Mouse (Mus musculus) right cerebral cortex, adult 18-20 months (tissue): ENCODE results near the gene Cpt1c.
A peak's percentile ranks its signal among the peaks of the same experiment; 100 is the strongest.

Experiments used
- DNase-seq: peaks from one replicate; pipeline ENCODE4 v3.0.0; 2022; ENCODE audit warnings: mixed read lengths

Cpt1c gene

DNA sequence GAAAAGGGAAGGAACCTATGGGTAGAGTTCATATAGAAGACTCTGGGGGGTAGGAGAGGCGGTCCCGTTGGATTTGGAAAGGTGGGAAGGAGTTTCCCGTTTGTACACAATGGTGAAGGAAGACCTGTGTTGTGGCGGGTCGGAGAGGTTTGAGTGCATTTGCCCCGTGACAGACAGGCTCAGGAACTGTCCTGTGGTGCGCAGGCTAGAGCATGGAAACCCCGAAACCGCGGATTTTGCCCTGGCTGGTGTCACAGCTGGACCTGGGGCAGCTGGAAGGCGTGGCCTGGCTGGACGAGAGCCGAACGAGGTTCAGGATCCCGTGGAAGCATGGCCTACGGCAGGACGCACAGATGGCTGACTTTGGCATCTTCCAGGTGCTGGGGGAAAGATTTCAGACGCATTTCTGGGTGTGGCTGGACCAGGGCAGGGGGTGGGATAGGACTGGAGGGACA, 23.9 kb upstream of the Cpt1c start, which contains the start of gene Bcl2l12:
Gene Bcl2l12, minus strand, starts transcription at position 212 of the 455 bp plus-strand sequence.
- DNase-seq: no peak

DNA sequence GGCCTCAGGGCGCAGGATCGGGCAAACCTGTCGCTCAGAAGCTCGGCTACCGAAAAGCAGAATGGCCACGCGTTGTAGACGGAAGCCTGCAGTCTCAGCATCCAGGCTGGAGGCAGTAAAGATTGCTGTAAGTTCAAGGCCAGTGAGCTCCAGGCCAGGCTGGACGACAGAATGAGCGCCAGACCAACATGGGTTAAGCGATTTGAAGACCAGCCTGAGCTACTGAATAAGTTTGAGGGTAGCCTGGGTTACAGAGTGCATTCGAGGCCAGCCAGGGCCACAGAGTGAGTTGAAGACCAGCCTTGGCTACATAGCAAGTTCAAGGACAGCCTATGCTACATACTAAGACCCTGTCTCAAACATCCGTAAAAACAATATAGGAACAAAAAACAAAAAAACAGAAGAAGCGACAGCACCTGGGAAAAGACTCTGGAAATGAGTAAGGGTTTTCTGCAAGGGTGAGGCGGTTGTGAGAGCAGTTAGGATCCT, 23.3 kb upstream of the Cpt1c start:
- no peak for DNase-seq

DNA sequence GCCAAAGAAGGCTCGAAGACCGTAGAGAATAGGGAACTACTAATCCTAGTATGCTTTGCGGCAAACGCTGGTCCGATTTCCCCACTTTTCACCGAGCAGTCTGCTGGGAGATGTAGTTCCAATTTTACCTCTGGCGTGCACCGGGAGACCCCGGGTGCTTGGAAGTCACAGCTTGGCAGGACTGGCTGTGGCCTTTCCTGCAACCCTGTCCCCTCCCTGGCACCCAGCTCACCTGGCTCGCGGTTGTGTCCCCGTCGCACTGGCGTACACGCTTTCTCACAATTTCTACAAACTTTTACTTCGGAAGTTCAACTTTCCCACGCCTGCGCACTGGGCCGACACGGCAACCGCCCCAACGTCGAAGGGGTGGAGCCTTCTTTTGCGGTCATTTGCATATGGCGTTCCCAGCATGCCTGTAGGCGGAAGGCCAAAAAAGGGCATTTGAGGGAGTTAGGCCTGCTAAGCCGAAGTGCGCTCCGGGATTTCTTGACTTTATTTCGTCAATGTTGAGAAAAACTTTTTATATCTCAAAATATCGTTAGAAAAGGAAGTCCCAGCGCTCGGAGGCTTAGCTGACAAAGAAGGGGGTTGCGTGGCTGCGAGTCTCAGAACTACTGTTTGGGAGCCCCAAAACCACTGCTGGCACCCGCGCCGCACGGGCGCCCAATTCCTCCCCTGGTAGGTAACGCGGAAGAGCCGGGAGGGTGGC, 22.7 kb upstream of the Cpt1c start, which contains the start of gene Irf3:
Gene Irf3, plus strand, starts transcription at position 418 of the 709 bp plus-strand sequence.
- peak; percentile 96 for DNase-seq

DNA sequence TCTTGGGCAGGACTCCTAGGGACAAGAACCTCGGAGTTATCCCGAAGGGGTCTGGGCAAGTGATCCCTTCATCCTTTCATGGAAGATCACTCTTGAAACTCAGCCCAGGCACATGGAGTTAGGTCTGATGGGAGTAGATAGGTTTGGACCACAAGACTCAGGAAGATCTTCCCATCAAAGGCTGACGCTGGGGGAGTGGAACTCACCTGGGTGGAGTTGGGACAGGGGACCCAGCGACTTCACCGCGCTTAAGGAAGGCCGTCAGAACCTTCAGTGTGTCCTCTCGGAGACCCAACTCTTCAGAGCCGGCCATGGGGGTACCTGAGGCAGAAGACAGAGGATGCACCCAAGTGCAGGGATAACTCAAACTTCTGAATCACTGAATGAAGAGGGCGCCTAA, 22.0 kb upstream of the Cpt1c start:
- DNase-seq: no peak

DNA sequence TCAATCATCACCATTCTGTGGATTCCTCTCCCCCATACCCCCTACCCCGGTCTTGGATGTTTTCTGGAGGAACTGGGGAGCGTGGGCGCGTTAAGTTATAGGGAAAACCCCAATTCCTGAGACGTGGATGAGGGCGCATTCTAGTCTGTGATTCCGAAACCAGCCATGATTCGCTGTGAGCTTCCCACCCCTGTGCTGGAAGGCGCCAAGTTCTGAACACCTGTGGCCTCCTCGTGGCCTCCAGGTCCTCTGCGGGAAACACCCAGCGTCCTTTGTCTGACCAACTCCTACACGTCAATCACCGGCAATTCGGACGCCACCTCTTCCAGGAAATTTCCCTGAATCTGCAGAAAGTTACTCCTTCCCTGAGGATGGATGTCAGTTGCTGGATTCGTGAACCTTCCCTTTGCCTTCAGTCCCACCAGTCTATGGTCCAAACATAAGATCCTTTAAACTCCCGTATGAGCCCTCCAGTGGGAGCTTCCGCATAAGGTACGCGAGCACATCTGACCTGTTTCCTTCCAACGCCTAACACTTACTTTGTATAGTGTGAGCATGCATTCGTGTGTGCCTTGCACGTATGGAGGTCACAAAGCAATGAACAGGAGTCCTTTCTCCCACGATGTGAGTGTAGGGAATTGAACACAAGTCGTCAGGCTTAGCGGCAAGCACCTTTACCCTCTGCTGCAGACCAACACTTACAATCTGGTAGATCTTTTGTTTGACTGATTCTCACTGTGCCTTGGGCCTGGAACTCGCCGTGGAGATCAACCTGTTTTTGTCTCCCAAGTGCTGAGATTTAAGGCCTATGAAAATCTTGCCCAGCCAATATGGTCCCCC, 12.4 kb upstream of the Cpt1c start:
- no peak for DNase-seq

DNA sequence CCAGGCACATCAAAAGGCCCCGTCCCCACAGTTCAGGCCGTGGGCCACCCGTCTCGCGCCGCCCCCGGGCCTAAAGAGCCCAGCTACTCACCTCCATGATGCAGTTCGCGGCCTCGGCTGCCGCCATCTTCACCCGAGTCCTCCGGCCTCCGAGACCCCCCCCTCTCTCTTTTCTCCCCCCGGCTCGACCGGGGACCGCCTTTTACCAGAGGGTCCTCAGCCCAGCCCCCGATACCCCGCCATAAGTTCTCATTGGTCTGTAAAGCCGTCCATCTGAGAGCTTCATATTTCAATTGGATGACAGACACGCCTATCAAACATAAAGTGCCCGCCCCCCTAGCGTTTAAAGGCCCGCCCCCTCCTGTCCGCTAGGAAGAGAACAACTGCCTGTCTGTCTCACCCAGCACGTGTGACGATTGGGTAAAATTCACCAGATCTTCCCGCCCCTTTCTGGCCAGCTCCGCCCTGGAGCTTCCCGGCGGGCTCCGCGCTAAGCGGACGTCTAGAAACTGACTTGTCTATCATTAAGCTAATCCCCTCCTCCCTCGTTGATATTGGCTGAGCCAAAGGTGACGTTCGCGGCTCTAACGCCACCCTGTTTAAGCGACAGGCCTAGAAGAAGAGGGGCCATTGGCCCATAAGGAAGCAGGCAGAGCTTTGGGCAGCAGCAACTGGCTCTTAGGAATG, 11.7 kb upstream of the Cpt1c start, which contains the start of gene Prmt1:
Gene Prmt1, minus strand, starts transcription at position 377 of the 687 bp plus-strand sequence.
- DNase-seq: peak; percentile 100

DNA sequence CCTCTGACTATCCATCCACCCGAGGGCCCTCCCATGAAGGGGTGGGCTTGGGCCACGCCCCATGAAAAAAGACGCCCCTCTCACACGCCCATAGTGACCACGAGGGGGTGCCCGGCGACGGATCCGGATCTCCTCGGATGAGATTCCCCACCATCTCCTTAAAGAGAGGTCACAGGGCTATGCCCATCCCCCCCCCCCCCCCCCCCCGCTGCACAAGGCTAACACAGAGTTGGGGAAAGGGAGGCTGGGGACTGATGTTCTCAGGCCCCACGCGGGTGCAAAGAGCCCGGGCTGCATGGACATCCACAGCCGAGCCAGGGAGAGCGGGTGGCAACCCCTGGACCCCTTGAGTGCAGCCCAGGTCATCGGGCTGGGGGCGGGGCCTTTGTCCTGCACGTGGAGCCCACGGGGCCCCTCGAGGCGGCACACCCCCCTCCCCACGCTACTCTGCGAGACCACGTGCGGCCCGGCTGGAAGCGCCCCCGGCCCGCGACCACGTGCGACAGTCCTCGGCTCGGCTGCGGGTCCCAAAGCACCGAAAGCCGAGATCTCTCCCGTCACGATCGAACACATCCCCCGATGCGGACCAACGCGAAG, 11.0 kb upstream of the Cpt1c start:
- peak; percentile 60 for DNase-seq

DNA sequence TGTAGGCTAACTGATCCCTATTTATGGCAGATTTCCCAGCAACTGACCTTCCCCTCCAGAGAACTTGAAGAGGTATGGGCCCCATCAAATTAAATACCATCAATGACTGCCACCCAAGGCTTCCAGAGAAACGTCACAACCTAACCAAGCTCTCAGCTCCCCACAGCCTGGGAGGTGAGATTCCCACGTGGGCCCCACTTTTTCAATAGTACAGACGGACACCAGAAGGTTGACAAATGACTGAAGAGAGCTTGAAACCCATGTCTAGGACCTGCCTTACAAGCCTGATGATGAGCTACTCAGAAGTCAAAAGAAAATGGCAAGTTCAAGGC, 10.1 kb upstream of the Cpt1c start:
- no peak for DNase-seq

DNA sequence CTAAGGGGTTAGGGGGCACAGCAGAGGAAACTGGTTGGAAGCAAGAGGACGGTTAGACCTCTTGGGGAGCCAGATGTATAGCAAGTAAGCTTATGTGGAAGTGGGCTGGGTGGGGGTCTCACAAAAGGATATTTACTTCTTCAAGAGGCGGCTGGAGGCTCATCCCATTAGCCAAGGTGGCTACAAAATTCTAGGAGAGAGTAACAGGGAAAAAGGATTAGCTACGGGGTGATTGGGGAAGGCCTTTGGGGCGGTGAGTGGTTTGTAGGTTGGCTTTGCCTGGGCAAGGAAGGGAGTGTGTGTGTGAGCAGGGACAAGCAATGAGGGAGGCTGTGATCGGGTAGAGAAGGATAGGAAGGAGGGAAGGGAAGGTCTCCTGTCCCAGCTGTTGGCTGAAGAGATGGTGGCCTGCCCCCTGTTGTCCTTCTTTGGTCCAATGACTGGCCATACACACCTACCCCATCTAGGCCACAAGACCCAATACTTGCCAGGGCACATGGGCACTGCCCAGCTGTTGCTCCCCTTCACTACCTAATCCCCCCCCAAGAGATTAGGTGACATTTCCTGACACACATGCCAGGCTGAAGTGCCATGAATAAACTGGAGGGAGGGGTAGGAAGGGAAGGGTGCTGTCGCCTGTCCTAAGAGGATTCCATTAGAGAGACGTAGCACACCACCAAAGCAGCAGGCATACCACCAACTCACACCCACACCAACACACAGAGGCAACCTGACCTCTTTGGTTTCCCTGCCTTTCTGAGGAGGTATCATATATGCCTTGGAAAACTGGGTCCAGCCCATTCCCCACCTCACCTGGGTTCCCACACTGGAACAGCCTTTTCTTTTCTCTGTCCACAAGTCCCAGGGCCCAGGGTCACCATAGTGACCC, 9.5 kb upstream of the Cpt1c start:
- DNase-seq: no peak

DNA sequence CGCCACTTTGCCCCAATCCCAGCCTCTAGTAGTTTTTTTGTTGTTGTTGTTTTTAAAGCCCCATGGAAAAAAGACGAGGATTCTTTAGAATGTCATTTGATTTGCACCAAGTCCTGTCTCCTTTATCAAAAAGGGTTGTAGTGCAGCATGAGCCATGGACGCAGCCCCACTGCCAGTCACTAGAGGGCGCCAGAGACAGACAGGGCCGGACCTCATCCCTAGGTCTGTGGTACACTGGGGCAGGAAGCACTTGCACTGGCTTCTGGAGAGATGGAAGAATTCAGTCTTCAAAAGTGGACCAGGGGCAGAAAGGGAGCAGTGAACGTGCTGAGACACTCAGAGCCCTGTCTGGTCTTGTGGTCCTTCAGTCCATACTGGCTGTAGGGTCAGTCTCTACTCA, 8.4 kb upstream of the Cpt1c start:
- DNase-seq: peak; percentile 76

DNA sequence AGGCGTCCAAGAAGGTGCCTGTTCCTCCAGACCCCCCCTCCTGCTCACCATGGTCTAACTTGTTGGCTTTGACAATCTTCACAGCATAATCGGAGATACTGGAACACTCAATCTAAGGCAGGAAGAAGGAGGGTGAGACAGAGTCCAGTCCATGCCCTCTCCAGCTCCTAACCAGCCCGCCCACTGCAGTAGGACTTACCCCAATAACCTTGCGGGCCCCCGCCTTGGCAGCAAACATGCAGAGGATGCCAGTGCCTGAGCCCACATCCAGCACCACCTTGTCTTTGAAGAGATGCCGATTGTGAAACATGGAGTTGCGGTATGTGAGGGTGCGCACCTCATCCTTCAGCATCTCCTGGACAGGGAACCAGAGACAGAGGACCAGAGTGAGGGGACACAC, 6.9 kb upstream of the Cpt1c start:
- DNase-seq: no peak

DNA sequence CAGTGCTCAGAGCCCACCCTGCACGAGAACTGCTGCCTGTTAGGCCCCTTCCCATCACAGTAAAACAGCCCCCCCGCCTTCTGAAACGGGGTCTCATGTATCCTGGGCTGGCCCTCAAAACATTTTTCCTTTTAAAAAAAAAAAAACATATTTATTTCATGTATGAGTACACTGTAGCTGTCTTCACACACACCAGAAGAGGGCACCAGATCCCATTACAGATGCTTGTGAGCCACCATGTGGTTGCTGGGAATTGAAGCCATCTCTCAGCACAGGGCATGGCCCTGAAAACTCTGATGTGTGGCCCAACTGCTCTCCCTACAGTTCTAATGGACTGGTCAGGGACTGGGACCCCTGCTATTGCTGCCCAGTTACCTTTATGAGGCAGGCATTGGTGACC, 3.6 kb upstream of the Cpt1c start:
- no peak for DNase-seq

DNA sequence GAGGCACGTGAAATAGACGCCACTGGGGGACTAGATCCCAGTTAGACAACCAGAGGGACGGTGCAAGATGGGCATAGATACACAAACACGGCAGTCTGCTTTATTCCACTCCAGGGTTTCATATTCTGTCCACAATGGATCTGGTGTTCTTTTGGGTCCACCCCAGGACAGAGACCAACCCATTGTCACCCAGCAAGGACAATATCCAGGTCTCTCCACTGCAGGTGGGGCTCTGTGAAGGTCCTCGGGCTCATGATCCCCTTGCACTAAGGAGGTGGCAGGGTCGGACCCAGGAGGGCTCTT, 417 bp upstream of the Cpt1c start:
- no peak for DNase-seq

DNA sequence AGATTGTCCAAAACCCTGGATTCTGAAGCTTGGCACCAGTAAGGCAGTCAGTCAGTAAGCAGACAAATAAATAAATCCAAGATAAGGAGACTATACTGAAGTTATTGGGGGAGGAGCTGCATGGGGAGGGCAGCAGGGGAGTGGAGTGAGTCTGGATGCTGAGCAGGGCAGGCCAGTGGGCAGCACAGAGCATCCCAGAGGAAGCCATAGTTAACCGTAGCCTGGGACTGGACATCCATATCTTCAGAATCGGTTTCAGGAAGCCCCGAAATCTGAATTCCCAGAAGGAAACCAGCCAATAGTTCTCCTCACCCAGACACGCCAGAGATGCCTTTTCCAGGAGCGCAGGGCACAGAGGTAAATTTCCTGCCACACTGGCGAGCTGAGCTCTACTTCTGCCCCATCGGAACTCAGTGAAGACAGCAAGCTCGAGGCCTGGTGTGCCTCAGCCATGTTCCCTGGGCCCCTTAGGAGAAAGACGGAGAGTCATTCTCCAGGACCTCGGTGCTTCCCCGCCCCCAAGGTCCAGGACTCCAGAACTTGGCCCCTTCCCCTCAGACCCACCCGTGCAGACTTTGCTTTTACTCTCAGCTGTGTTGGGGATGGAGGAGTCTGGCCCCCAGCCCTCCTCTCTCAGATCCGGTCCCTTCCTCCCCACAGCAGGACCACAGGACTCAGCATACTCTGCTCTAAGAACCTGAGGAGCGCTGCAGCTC, 1.1 kb downstream of the Cpt1c start:
- no peak for DNase-seq

DNA sequence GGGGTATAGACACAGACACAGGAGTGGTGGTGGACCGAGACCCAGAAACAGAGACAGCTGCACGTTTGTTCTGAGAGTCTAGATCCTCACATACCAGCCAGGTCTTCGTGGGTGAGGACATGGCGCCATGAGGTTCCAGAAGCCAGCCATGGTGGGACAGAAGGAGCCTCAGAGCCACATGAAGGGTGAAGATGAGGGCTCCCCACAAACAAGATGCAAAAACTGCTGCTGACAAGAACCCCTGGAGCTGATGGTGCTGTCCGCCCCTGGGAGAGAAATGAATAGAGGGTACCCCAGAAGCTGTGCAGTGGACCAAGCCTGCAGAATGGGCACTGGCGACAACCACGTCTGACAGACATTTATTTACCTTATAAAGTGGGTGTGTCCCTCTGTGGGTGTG, 3.5 kb downstream of the Cpt1c start:
- DNase-seq: no peak

DNA sequence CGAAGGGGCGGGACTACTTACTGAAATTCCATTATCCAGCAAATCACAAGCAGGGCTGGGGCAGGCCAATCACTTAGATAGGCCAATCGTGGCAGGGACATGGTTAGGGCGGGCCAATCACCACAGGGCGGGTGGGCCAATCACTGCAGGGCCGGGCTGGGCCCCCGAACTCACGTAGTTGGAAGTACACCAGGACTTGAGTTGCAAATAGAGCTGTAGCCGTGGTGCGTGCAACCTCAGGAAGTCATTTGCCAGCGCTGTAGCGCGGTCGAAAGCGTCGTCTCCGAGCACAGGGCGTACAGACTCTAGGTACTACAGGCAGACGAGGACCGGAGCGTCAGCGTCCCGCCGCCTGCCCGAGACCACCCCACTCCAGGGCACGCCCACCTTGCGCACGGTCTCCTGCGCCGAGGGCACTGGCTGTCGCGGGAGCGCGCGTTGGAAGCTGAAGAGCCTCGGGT, 4.4 kb downstream of the Cpt1c start:
- peak; percentile 87 for DNase-seq

DNA sequence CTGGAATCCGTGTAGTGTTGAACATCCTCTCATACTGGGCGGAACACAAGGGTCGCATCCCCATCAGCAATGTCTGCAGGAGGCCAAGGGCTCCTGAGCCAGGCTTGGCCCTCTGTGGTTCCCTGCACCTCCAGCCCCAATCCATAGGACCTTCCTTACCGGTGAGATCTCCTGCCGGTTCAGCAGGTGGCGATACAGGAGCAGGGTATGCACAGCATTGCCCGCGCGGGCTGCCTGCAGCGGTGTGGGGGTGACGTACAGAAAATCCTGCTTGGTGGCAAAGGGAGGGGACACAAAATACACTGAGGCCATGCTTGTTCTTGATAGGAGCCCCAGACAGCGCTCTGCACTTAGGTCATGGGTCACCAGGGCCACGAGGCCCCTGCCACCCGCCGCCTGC, 8.0 kb downstream of the Cpt1c start:
- no peak for DNase-seq

DNA sequence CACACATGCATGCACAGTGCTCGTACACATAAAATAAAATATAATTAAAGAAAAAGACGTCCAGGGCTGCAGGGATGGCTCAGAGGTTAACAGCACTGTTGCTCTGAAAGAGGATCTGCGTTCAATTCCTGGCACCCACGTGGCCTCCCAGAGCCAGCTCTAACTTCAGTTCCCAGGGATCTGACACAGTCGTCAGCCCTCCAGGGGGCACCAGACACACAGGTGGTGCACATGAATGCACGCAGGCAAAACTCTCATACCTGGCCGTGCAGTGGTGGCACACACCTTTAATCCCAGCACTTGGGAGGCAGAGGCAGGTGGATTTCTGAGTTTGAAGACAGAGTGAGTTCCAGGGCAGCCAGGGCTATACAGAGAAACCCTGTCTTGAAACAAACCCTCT, 8.7 kb downstream of the Cpt1c start:
- no peak for DNase-seq

DNA sequence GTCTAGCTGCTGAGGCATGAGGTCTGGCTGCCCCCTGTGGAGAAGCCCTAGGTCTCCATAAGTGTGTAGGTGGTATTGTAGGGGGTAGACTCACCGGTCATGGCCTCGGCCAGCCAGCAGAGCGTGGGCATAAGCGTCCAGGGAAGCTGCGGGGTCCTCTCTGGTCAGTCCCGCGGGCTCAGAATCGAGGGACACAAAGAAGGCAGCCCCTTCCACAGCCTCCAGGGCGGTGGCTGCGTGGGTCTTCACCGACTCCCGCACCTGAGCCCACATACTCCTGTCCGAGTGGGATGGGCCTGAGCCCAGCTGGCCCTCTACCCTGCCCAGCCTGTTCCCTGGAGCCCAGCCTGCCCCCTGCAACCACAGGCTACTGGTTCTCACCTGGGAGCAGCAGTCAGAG, 9.7 kb downstream of the Cpt1c start:
- no peak for DNase-seq

DNA sequence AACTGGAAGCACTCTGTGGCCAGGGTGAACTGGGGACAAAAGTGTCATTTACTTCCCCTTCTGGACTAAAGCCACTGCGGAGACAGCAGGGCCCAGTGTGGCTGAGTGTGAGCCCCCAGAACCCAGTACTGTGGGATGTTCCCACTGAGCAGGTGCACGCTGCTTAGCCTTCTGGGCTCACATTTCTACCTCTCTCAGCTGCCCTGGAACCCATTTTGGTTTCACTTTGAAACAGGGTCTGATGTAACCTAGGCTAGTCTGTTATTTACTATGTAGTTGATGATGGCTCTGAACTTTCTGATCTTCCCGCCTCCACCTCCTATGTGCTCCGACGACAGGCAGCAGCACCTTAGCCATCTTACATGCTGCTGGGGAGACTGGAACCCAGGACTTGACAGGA, 11.8 kb downstream of the Cpt1c start:
- no peak for DNase-seq

DNA sequence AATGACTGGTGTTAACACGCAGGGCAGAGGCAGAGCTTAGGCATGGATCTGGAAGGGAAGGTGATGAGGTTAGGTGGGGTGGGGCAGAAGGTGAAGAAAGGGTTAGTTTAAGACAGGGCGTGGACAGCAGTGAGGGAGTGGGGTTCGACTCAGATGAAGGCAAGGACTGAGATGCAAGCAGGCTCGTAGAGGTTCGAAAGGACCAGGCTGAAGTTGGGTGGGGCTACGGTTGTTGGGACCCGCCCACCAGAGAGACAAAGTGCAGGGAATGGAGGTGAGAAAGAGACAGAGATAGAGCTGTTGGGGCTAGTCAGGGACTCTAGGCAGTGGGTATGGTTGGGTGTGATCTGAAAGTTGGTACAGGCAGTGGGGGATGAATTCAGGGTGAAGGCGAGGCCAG, 12.3 kb downstream of the Cpt1c start:
- DNase-seq: no peak
